Mouse (Mus musculus) heart, adult 2 months (tissue): ENCODE measurements around the gene Acaca.

ENCODE experiments used
- CTCF ChIP-seq: fragments of 200-600 bp; IDR thresholded peaks from 2 replicates; pipeline ENCODE4 v1.8.1; 2022; ENCODE audit warnings: antibody characterized with exemption, mild to moderate bottlenecking, moderate library complexity
- EP300 ChIP-seq: fragments of 200-500 bp; IDR thresholded peaks from 2 replicates; pipeline ENCODE4 v1.6.1; 2011; ENCODE audit warnings: low read depth, low read length, control low read depth; ENCODE audit not compliant: insufficient read depth

GRCm38 (mm10) chr11:84411642-84412018 lies 282.2 kb downstream of the Acaca start:
- TF ChIP-seq EP300 (no peak), CTCF (no peak)
